Mouse (Mus musculus) adrenal gland, adult 10 weeks (tissue): ENCODE data around the gene Nop9. TPM values are rescaled to one million over a fixed set of nuclear protein-coding genes. Genes with fewer than 3 reads are reported as not detected.

Experiments
- polyA plus RNA-seq: library from polyadenylated mRNA; stranded (reverse); fragments of 350-450 nt; fragmentation: Illumina TruSeq; extraction: RNeasy Lipid Tissue Mini Kit (QIAGEN cat#74804); gene quantifications from one replicate; pipeline ENCODE4 v1.2.3, GENCODE M21; 2014; ENCODE audit warnings: low read depth, low replicate concordance

Nop9 gene
- 6.7 TPM for polyA plus RNA-seq

GRCm38 (mm10) chr14:55745180-55745860 is at the start of gene Nop9, which contains the start of gene Dhrs1:
Nop9 (plus strand) TSS chr14:55745693.
Dhrs1 (minus strand) TSS chr14:55745690.

GRCm38 (mm10) chr14:55713729-55714122 is 31.8 kb upstream of the Nop9 start, which contains the start of gene Tgm1:
Tgm1 (minus strand) TSS chr14:55713926.

GRCm38 (mm10) chr14:55721700-55722437 is 23.6 kb upstream of the Nop9 start, which contains the start of gene Rabggta:
Rabggta (minus strand) TSS chr14:55722263.

GRCm38 (mm10) chr14:55758363-55758784 is 12.9 kb downstream of the Nop9 start, which contains the start of gene Cideb:
Cideb (minus strand) TSS chr14:55758458.

GRCm38 (mm10) chr14:55761163-55761562 is 15.7 kb downstream of the Nop9 start, which contains the start of gene Ltb4r2:
Ltb4r2 (plus strand) TSS chr14:55761428.

GRCm38 (mm10) chr14:55765696-55766095 is 20.2 kb downstream of the Nop9 start, which contains the start of gene Ltb4r1:
Ltb4r1 (plus strand) TSS chr14:55765962.

GRCm38 (mm10) chr14:55783958-55784235 is 38.4 kb downstream of the Nop9 start, which contains the start of gene Adcy4:
Adcy4 (minus strand) TSS chr14:55784095.

GRCm38 (mm10) chr14:55788256-55789050 is 43.0 kb downstream of the Nop9 start, which contains the start of gene Ripk3:
Ripk3 (minus strand) TSS chr14:55788865.

Other genes with a start within 250 kb of the Nop9 start
- gene Cpne6, start 235.2 kb upstream of the Nop9 start, polyA plus RNA-seq: not detected
- gene Nrl, start 220.7 kb upstream of the Nop9 start, polyA plus RNA-seq: not detected
- gene Pck2, start 205.4 kb upstream of the Nop9 start, polyA plus RNA-seq: 4.3 TPM
- gene Dcaf11, start 185.7 kb upstream of the Nop9 start, polyA plus RNA-seq: 19.7 TPM
- not detected for gene A730061H03Rik, start 185.3 kb upstream of the Nop9 start, polyA plus RNA-seq
- gene Fitm1, start 170.1 kb upstream of the Nop9 start, polyA plus RNA-seq: not detected
- gene Psme1, start 167.6 kb upstream of the Nop9 start, polyA plus RNA-seq: 266 TPM
- 10.2 TPM for gene Emc9, start 160.4 kb upstream of the Nop9 start, polyA plus RNA-seq
- gene Psme2, start 154.6 kb upstream of the Nop9 start, polyA plus RNA-seq: 161 TPM
- gene Rnf31, start 154.0 kb upstream of the Nop9 start, polyA plus RNA-seq: 6.4 TPM
- gene Irf9, start 142.1 kb upstream of the Nop9 start, polyA plus RNA-seq: 44.9 TPM
- 2.4 TPM for gene Rec8, start 127.7 kb upstream of the Nop9 start, polyA plus RNA-seq
- gene Ipo4, start 109.7 kb upstream of the Nop9 start, polyA plus RNA-seq: 13.4 TPM
- gene Gm49378, start 107.8 kb upstream of the Nop9 start, polyA plus RNA-seq: 1.7 TPM
- 48.9 TPM for gene Tm9sf1, start 101.9 kb upstream of the Nop9 start, polyA plus RNA-seq
- gene Tssk4, start 95.5 kb upstream of the Nop9 start, polyA plus RNA-seq: not detected
- 32.2 TPM for gene Mdp1, start 85.2 kb upstream of the Nop9 start, polyA plus RNA-seq
- gene Gmpr2, start 73.8 kb upstream of the Nop9 start, polyA plus RNA-seq: 44.1 TPM
- gene Nedd8, start 73.6 kb upstream of the Nop9 start, polyA plus RNA-seq: 81.5 TPM
- 10.6 TPM for gene Tinf2, start 63.9 kb upstream of the Nop9 start, polyA plus RNA-seq
- not detected for gene Tgm1, start 31.8 kb upstream of the Nop9 start, polyA plus RNA-seq
- 0.47 TPM for gene Rabggta, start 23.4 kb upstream of the Nop9 start, polyA plus RNA-seq
- gene Dhrs1, start within 50 bp of the Nop9 start, polyA plus RNA-seq: 15.6 TPM
- gene Cideb, start 12.8 kb downstream of the Nop9 start, polyA plus RNA-seq: not detected
- gene Ltb4r2, start 15.7 kb downstream of the Nop9 start, polyA plus RNA-seq: not detected
- 0.41 TPM for gene Ltb4r1, start 20.3 kb downstream of the Nop9 start, polyA plus RNA-seq
- gene Adcy4, start 38.4 kb downstream of the Nop9 start, polyA plus RNA-seq: 1.1 TPM
- not detected for gene Ripk3, start 43.2 kb downstream of the Nop9 start, polyA plus RNA-seq
- 2.6 TPM for gene Nfatc4, start 77.5 kb downstream of the Nop9 start, polyA plus RNA-seq
- 0.41 TPM for gene Nynrin, start 108.3 kb downstream of the Nop9 start, polyA plus RNA-seq
- not detected for gene Cbln3, start 138.7 kb downstream of the Nop9 start, polyA plus RNA-seq
- gene Khnyn, start 139.3 kb downstream of the Nop9 start, polyA plus RNA-seq: 9.7 TPM
- gene Sdr39u1, start 154.6 kb downstream of the Nop9 start, polyA plus RNA-seq: 16.7 TPM
- 2.0 TPM for gene Cma1, start 199.0 kb downstream of the Nop9 start, polyA plus RNA-seq
- not detected for gene Cma2, start 205.3 kb downstream of the Nop9 start, polyA plus RNA-seq